Mouse (Mus musculus) forebrain, embryonic 12.5 days (tissue): ENCODE measurements around the gene Zfp365. TPM values are rescaled to one million over a fixed set of nuclear protein-coding genes. Genes with fewer than 3 reads are reported as not detected.

Experiments used
- ATAC-seq: fragments of 200-750 bp; cut with Nextera tagmentation; 2 replicates; pipeline ENCODE4 v1.8.0; 2017; ENCODE audit warnings: moderate TSS enrichment; ENCODE audit not compliant: low FRiP score
- H3K27ac ChIP-seq: fragments of 300-500 bp; sonication (generic); 2 replicates; pipeline ENCODE4 v1.5.1; 2016; ENCODE audit warnings: mild to moderate bottlenecking
- H3K27me3 ChIP-seq: fragments of 300-500 bp; sonication (generic); 2 replicates; pipeline ENCODE4 v1.6.1; 2016; ENCODE audit warnings: mild to moderate bottlenecking
- H3K36me3 ChIP-seq: fragments of 300-500 bp; sonication (generic); replicated peaks from 2 replicates; pipeline ENCODE4 v1.6.1; 2016; ENCODE audit warnings: mild to moderate bottlenecking
- H3K4me1 ChIP-seq: fragments of 300-500 bp; sonication (generic); 2 replicates; pipeline ENCODE4 v1.6.1; 2016
- H3K4me2 ChIP-seq: fragments of 300-500 bp; sonication (generic); 2 replicates; pipeline ENCODE4 v1.6.1; 2016; ENCODE audit warnings: mild to moderate bottlenecking, moderate library complexity
- H3K4me3 ChIP-seq: fragments of 300-500 bp; sonication (generic); replicated peaks from 2 replicates; pipeline ENCODE4 v1.5.1; 2016; ENCODE audit warnings: mild to moderate bottlenecking
- H3K9ac ChIP-seq: fragments of 300-500 bp; sonication (generic); 2 replicates; pipeline ENCODE4 v1.6.1; 2016; ENCODE audit warnings: mild to moderate bottlenecking
- H3K9me3 ChIP-seq: fragments of 300-500 bp; sonication (generic); 2 replicates; pipeline ENCODE4 v1.6.1; 2016
- WGBS: fragments of 180-500 bp; shearing (Covaris S2); methylation state at CpG from one replicate; pipeline ENCODE4 v1.1.7; 2016; 5-methylcytosine and 5-hydroxymethylcytosine counted together
- polyA plus RNA-seq: library from polyadenylated mRNA; unstranded; fragments of >200 nt; fragmentation: Nextera tagmentation; extraction: Ambion mirVana; gene quantifications from 2 replicates; pipeline ENCODE4 v1.2.1, GENCODE M21; 2016

The Zfp365 gene
- polyA plus RNA-seq, 1 experiment from 2014 or later, result 3.6 TPM

GRCm38 (mm10) chr10:67924030-67924429 lies 11.6 kb upstream of the Zfp365 start:
- Histone ChIP-seq H3K36me3 (no peaks in the 10 kb centered on the region), H3K4me1 (no peaks in the 10 kb centered on the region), H3K9me3 (no peaks in the 10 kb centered on the region), H3K4me2 (no peak overlapping the region), H3K27me3 (no peaks in the 10 kb centered on the region), H3K9ac (no peak overlapping the region), H3K4me3 (no peak overlapping the region), H3K27ac (no peak overlapping the region)
- ATAC-seq, result no peak
- 61% methylated on average over 7 of the region's 7 CpGs for WGBS

DNA sequence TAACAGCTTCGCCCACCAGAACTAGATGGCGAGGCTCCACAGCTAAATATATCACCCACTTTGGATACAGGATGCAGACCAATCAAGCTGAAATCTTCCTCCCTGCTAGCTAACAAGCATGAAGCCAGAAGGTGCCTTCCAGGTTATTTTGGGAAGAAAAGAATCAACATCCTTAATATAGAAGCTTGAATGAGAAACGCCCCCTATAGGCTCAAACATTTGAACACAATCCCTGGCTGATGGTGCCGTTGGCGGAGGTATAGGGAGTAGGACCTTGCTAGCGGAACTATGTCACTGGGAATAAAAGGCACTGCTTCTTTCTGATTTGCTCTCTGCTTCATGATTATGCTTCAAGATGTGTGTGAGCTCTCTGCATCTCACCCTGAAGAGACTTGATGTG lies 9.3 kb upstream of the Zfp365 start:
- WGBS, result 94% methylated on average over 6 of the region's 6 CpGs
- ATAC-seq, result no peak
- no peak overlapping the region for H3K4me3 ChIP-seq

GRCm38 (mm10) chr10:67919706-67920105 lies 7.2 kb upstream of the Zfp365 start:
- Histone ChIP-seq H3K9ac (no peak overlapping the region), H3K4me3 (no peak overlapping the region), H3K4me2 (no peak overlapping the region), H3K9me3 (no peaks in the 10 kb centered on the region), H3K4me1 (no peaks in the 10 kb centered on the region), H3K36me3 (no peaks in the 10 kb centered on the region), H3K27ac (no peak overlapping the region), H3K27me3 (no peaks in the 10 kb centered on the region)
- 96% methylated on average over 4 of the region's 4 CpGs for WGBS
- ATAC-seq, result no peak

More for the DNA sequence above, 9.3 kb upstream of the Zfp365 start:
- no peak overlapping the region for H3K4me2 ChIP-seq
- H3K4me1 ChIP-seq, result no peaks in the 10 kb centered on the region
- H3K9me3 ChIP-seq, result no peaks in the 10 kb centered on the region
- H3K27me3 ChIP-seq, result no peaks in the 10 kb centered on the region
- no peak overlapping the region for H3K9ac ChIP-seq
- no peaks in the 10 kb centered on the region for H3K36me3 ChIP-seq
- H3K27ac ChIP-seq, result no peak overlapping the region

DNA sequence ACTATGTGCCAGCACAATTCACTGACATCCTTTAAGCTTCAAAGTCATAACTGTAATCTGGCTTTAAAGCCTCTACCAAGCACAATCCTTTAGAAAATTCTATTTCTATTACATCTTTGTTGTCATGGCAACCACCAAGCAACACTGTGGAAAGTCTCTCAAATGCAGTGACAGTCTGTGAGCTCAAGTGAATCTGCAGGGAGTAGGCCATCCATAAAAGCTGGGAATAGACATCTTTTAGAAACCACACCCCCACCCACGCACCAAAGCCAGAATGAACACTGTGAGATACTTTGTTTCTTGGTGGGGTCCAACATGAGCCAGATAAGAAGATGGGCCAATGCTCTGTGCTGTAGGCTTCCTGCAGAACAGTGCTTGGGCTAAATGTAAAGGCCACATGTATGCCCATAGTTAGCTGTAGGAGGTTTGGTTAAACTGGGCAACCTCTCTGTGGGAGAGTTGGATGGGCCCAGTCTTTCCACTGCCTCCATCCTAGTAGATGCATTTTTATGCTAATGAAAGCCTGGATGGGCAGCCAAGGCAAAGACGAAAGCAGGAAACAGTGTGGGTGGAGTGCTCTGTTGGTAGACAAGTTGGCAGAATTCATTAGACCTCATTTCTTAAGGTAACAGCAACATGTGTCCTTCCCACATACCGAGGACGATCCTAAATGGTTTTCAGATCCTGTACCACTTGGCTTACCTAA lies 5.9 kb upstream of the Zfp365 start:
- Histone ChIP-seq H3K4me2 (no peak overlapping the region), H3K9ac (no peak overlapping the region), H3K4me3 (no peak overlapping the region), H3K27ac (no peak overlapping the region), H3K9me3 (no peaks in the 10 kb centered on the region), H3K4me1 (no peaks in the 10 kb centered on the region), H3K36me3 (no peaks in the 10 kb centered on the region), H3K27me3 (no peaks in the 10 kb centered on the region)
- no peak for ATAC-seq
- 80% methylated on average over 4 of the region's 4 CpGs for WGBS

DNA sequence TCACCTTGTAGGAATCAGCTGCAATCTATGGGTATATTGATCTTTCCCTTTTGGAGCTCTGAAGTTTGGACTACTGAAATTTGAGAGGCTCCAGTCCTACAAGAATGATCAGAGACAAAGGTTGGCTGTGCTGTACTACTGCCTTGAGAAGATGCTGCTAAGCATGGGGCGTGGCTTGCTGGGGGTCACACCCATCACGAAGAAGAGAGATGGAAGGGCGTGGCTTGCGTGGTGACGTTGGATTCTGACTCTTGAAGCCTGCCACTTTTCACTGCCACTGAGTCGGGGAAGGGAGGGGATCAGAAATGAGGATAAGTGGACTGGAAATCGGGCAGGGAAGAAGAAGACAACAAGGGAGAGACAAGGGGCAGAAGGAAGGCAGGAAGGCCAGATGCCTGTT lies 4.9 kb upstream of the Zfp365 start:
- Histone ChIP-seq H3K36me3 (no peaks in the 10 kb centered on the region), H3K4me1 (peaks cover 3% of the 10 kb centered on the region; the same call in 1 of the 2 replicates), H3K4me3 (no peak overlapping the region), H3K9me3 (no peaks in the 10 kb centered on the region), H3K27me3 (no peaks in the 10 kb centered on the region), H3K4me2 (no peak overlapping the region), H3K27ac (no peak overlapping the region), H3K9ac (no peak overlapping the region)
- no peak for ATAC-seq
- 60% methylated on average over 7 of the region's 7 CpGs for WGBS

DNA sequence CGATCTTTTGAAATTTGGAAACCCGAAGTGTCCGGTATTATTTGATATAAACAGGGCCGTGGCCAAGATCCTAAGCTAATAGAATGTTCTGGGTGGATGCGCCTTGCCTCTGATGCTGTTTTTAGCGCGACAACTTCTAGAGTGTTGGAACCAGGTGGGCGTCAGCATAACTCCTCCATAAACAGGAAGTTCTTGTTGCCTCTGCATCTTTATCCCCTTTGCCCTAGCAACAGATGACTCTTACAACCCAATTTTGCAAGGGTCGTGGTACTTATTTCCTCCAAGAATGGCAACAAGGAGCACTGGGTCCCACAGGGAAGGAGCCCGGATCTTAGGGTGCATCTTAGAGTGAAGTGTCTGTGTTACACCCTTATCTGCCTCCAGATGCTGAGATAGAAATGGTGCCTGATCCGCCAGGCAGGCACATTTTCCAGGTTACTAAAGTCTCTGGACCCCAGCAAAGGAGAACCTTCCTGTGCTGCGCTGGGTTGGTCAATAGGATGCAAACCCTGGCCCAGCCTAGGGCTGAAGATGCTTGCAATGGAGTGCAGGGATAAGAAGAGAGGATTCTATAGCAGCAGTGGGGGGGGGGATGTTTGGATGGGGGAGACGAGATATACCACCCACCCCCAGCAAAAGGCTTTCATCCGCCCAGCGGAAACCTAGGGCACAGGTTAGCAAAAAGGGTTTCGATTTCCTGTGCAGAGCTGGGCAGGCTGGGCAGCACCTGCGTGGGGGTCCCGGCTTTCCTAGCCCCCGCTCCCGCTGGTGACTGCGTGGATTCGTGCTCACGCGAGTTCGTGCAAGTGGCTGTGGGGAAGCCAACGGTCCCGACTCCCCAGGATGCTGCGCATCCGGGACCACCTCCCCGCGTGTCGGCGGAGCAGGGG lies 770 bp downstream of the Zfp365 start:
- 19% methylated on average over 33 of the region's 33 CpGs for WGBS
- peak overlapping the region; percentile 70 for H3K4me3 ChIP-seq
- peaks cover 5% of the 10 kb centered on the region; the same call in 1 of the 2 replicates for H3K9me3 ChIP-seq
- H3K4me1 ChIP-seq, result peaks cover 7% of the 10 kb centered on the region
- peak; percentile 68 for ATAC-seq
- H3K36me3 ChIP-seq, result no peaks in the 10 kb centered on the region
- no peak overlapping the region for H3K27ac ChIP-seq
- peak overlapping the region; percentile 98 for H3K4me2 ChIP-seq
- peak overlapping the region; percentile 75 for H3K9ac ChIP-seq
- peaks cover 16% of the 10 kb centered on the region; the same call in 1 of the 2 replicates for H3K27me3 ChIP-seq

DNA sequence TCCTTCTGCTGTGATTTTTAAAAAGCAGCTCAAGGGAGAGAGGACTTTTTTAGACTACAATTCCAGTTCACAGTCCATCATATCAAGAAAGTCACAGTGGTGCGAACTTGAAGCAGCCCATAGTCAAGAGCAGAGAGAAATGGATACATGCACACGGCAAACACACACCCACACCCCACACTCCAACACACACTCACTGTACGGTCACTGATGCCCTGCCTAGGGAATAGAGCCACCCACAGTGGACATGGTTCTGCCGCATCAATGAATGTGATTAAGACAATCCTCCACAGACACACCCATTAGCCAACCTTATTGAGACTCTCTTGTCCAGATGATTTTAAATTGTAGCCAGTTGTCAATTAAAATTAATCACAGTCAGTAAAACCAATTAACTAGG lies 4.5 kb downstream of the Zfp365 start:
- no peak overlapping the region for H3K27ac ChIP-seq
- H3K4me2 ChIP-seq, result no peak overlapping the region
- H3K36me3 ChIP-seq, result no peaks in the 10 kb centered on the region
- H3K27me3 ChIP-seq, result peaks cover 24% of the 10 kb centered on the region; the same call in 1 of the 2 replicates
- 93% methylated on average over 4 of the region's 4 CpGs for WGBS
- no peak for ATAC-seq
- H3K9ac ChIP-seq, result no peak overlapping the region
- H3K4me1 ChIP-seq, result peaks cover 7% of the 10 kb centered on the region
- H3K9me3 ChIP-seq, result peaks cover 5% of the 10 kb centered on the region; the same call in 1 of the 2 replicates
- no peak overlapping the region for H3K4me3 ChIP-seq

- Histone ChIP-seq H3K9me3 (peaks cover 5% of the 10 kb centered on the region; the same call in 1 of the 2 replicates), H3K27me3 (peaks cover 25% of the 10 kb centered on the region; the same call in 1 of the 2 replicates), H3K9ac (no peak overlapping the region), H3K4me1 (peaks cover 4% of the 10 kb centered on the region), H3K4me2 (no peak overlapping the region), H3K36me3 (no peaks in the 10 kb centered on the region), H3K4me3 (no peak overlapping the region), H3K27ac (no peak overlapping the region)
- no peak for ATAC-seq
- WGBS, result 93% methylated on average over 2 of the region's 2 CpGs
Observed at GRCm38 (mm10) chr10:67906926-67907325, 5.5 kb downstream of the Zfp365 start.

GRCm38 (mm10) chr10:67906063-67906462 lies 6.4 kb downstream of the Zfp365 start:
- Histone ChIP-seq H3K4me3 (no peak overlapping the region), H3K9ac (no peak overlapping the region), H3K36me3 (no peaks in the 10 kb centered on the region), H3K4me2 (no peak overlapping the region), H3K9me3 (peaks cover 5% of the 10 kb centered on the region; the same call in 1 of the 2 replicates), H3K4me1 (peaks cover 3% of the 10 kb centered on the region; the same call in 1 of the 2 replicates), H3K27me3 (peaks cover 17% of the 10 kb centered on the region; the same call in 1 of the 2 replicates), H3K27ac (no peak overlapping the region)
- no peak for ATAC-seq
- 87% methylated on average over 4 of the region's 4 CpGs for WGBS

DNA sequence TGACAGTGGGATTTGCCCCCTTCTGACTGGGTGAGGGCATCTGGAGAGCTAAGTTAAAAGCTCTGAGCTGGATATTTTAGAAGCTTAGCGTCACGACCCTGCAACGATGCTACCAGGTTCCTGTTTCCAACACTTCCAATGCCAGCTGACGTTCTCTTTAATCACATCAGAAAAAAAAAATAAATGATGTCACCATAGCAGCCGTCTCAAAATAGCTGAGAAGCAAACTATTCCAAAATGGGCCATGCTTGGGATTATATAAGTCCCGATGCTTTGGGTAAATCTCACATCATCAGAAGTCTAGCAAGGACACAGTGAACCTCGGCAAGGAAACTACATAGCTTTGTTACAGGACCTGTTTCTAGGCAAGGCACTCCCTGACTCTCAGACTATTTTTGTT lies 9.1 kb downstream of the Zfp365 start:
- Histone ChIP-seq H3K9ac (no peak overlapping the region), H3K27ac (no peak overlapping the region), H3K4me3 (no peak overlapping the region), H3K4me2 (no peak overlapping the region), H3K9me3 (peaks cover 5% of the 10 kb centered on the region; the same call in 1 of the 2 replicates), H3K36me3 (no peaks in the 10 kb centered on the region), H3K4me1 (peaks cover 3% of the 10 kb centered on the region; the same call in 1 of the 2 replicates), H3K27me3 (peaks cover 27% of the 10 kb centered on the region)
- 79% methylated on average over 7 of the region's 7 CpGs for WGBS
- no peak for ATAC-seq

- no peaks in the 10 kb centered on the region for H3K9me3 ChIP-seq
- H3K27ac ChIP-seq, result no peak overlapping the region
- no peak overlapping the region for H3K9ac ChIP-seq
- H3K36me3 ChIP-seq, result no peaks in the 10 kb centered on the region
- H3K4me1 ChIP-seq, result peaks cover 3% of the 10 kb centered on the region; the same call in 1 of the 2 replicates
- 7% methylated on average over 5 of the region's 5 CpGs for WGBS
- peaks cover 40% of the 10 kb centered on the region for H3K27me3 ChIP-seq
- H3K4me3 ChIP-seq, result no peak overlapping the region
- 0 out of 2 replicates have a peak, but pooled peaks have one; percentile 33 for ATAC-seq
- H3K4me2 ChIP-seq, result no peak overlapping the region
Observed at GRCm38 (mm10) chr10:67901179-67901578, 11.3 kb downstream of the Zfp365 start.

DNA sequence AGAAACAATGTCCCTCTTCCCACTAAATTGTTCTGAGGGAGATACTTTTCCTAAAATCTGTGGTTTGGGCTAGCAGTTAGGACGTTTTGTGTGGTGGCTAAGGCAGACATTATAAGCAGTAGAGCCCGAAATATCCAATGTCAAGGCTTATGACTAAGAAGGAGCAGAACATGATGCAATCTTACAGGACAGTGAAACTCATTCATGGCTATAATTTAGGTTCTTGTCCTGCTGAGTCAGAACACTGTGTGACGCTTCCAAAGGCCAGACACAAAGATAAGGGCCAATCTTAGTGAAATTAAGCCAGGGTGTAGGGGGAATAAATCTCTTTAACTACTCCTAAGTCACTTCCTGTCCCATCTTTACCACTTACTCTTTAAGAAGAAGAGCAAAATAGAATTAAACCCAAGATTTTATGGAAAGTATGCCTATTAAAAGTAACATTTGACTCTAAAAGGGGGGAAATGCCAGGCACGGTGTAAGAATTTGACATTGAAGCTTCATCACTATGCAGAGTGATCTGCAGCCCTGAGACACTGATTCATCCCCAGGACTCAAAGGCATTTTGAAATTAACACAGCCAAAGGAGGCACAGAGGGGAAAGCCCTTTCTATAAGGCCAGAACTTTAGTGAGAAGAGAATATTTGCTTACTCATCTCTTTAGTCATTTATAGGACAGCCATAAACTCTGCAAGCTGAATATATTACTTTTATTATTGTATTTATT lies 13.3 kb downstream of the Zfp365 start:
- 84% methylated on average over 4 of the region's 4 CpGs for WGBS
- Histone ChIP-seq H3K4me3 (no peak overlapping the region), H3K4me1 (peaks cover 3% of the 10 kb centered on the region; the same call in 1 of the 2 replicates), H3K4me2 (no peak overlapping the region), H3K9me3 (no peaks in the 10 kb centered on the region), H3K27ac (no peak overlapping the region), H3K36me3 (no peaks in the 10 kb centered on the region), H3K27me3 (peaks cover 39% of the 10 kb centered on the region), H3K9ac (no peak overlapping the region)
- no peak for ATAC-seq
